Mouse (Mus musculus) liver, postnatal 0 days (tissue): ENCODE data around the gene Vmn1r26. TPM values are rescaled to one million over a fixed set of nuclear protein-coding genes. Genes with fewer than 3 reads are reported as not detected.
"Not testable (repeated sequence)": the region's sequence is repeated elsewhere in the genome, so short reads cannot be mapped to it uniquely, and the experiment has no call there.

ENCODE experiments used
- ATAC-seq: fragments of 200-750 bp; cut with Nextera tagmentation; 2 replicates; pipeline ENCODE4 v1.8.0; 2017; ENCODE audit warnings: mild to moderate bottlenecking, moderate library complexity
- DNase-seq: peaks from one replicate; pipeline ENCODE4 v3.0.0-alpha.2; 2016
- H3K27ac ChIP-seq: fragments of 300-500 bp; sonication (generic); 2 replicates; pipeline ENCODE4 v1.5.1; 2014; ENCODE audit warnings: antibody characterized with exemption, moderate library complexity, mild to moderate bottlenecking, low read depth
- H3K27me3 ChIP-seq: fragments of 300-500 bp; sonication (generic); 2 replicates; pipeline ENCODE4 v1.6.1; 2014; ENCODE audit warnings: low read length, control low read depth, mixed read lengths; ENCODE audit not compliant: insufficient read depth
- H3K36me3 ChIP-seq: fragments of 300-500 bp; sonication (generic); replicated peaks from 2 replicates; pipeline ENCODE4 v1.6.1; 2014; ENCODE audit warnings: mild to moderate bottlenecking, control low read depth, low read length, moderate library complexity, mixed read lengths; ENCODE audit not compliant: insufficient read depth
- H3K4me1 ChIP-seq: fragments of 300-500 bp; sonication (generic); 2 replicates; pipeline ENCODE4 v1.6.1; 2014; ENCODE audit warnings: antibody characterized with exemption, mild to moderate bottlenecking, control low read depth; ENCODE audit not compliant: insufficient read depth
- H3K4me2 ChIP-seq: fragments of 300-500 bp; sonication (generic); 2 replicates; pipeline ENCODE4 v1.6.1; 2014; ENCODE audit warnings: low read depth, mild to moderate bottlenecking, low read length, moderate library complexity, mixed read lengths
- H3K4me3 ChIP-seq: fragments of 300-500 bp; sonication (generic); 2 replicates; pipeline ENCODE4 v1.5.1; 2014; ENCODE audit warnings: low read depth, low read length
- H3K9ac ChIP-seq: fragments of 300-500 bp; sonication (generic); replicated peaks from 2 replicates; pipeline ENCODE4 v1.6.1; 2014; ENCODE audit warnings: mild to moderate bottlenecking, moderate library complexity
- H3K9me3 ChIP-seq: fragments of 300-500 bp; sonication (generic); 2 replicates; pipeline ENCODE4 v1.6.1; 2016; ENCODE audit warnings: mild to moderate bottlenecking, control low read depth, low read length, mixed read lengths
- CTCF ChIP-seq: sonication (generic); IDR thresholded peaks from 2 replicates; pipeline ENCODE4 v1.5.1; 2016; ENCODE audit warnings: antibody characterized with exemption, low read depth
- EP300 ChIP-seq: IDR thresholded peaks from 2 replicates; pipeline ENCODE4 v1.6.1; 2016; ENCODE audit warnings: antibody characterized with exemption, low read depth, mild to moderate bottlenecking
- WGBS: fragments of 180-500 bp; shearing (Covaris S2); extraction: QIAGEN DNeasy Blood & Tissue Kit; methylation state at CpG from one replicate; pipeline ENCODE4 v1.1.7; 2014; ENCODE audit not compliant: insufficient replicate concordance; 5-methylcytosine and 5-hydroxymethylcytosine counted together
- polyA plus RNA-seq: library from polyadenylated mRNA; unstranded; fragments of >200 nt; fragmentation: Nextera tagmentation; extraction: Ambion mirVana; gene quantifications from 2 replicates; pipeline ENCODE4 v1.2.1, GENCODE M21; 2015

Vmn1r26 gene
- not detected in 2 replicates for polyA plus RNA-seq

DNA sequence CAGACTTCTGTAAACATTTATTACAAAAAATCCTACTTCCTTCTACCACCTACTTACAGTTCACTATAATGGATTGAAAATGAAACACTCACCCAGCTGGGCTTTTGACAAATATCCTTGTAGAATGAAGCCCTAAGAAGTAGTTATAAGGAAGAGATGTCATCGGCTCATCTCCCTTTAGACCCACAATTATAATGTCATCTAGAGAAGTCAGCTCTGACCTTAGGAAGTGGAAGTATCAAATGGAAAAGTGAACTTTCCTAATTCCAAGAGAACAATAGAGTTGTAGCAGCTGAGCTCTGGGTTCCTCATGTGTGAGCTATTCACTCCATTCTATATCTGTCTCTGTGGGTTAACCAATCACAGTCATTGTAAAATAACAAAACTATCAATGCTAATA lies at the start of gene Vmn1r26:
Gene Vmn1r26, minus strand, starts transcription at position 101 of the 400 bp plus-strand sequence.
- ATAC-seq: no peak
- Histone ChIP-seq H3K4me3 (no peak within 1 kb of the TSS), H3K9ac (no peak within 1 kb of the TSS), H3K27me3 (no peaks in the 10 kb centered on the region), H3K4me1 (no peaks in the 10 kb centered on the region), H3K27ac (no peak within 1 kb of the TSS), H3K36me3 (no peaks in the 10 kb centered on the region), H3K4me2 (no peak within 1 kb of the TSS), H3K9me3 (no peaks in the 10 kb centered on the region)
- TF ChIP-seq CTCF (no peak), EP300 (no peak)
- no peak for DNase-seq
- 76% methylated on average over 1 of the region's 1 CpGs for WGBS

DNA sequence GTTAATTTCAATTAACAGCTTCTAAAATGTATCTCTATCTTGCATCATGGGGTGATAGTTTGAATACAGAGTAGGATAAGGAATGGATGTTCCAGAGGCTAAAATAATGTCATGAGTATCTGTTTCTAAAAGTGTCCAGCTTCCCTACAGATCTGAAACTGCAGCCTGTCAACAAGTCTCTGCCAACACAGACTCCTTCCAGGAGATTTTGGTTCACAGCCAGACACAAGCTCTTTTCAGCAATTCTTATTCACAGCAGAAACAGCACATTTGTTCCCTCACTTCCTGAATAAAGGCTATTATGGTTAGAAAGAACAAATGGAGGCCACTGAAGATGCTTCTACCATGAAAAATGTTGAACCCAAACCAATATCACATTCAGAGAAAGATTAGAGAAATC lies 29.1 kb upstream of the Vmn1r26 start:
- TF ChIP-seq EP300 (no peak), CTCF (no peak)
- no peak for ATAC-seq
- H3K9ac ChIP-seq: no peak overlapping the region
- no peak for DNase-seq
- H3K4me3 ChIP-seq: no peak overlapping the region
- no peak overlapping the region for H3K27ac ChIP-seq
- H3K9me3 ChIP-seq: no peaks in the 10 kb centered on the region
- H3K36me3 ChIP-seq: no peaks in the 10 kb centered on the region
- no peak overlapping the region for H3K4me2 ChIP-seq
- H3K4me1 ChIP-seq: no peaks in the 10 kb centered on the region
- H3K27me3 ChIP-seq: no peaks in the 10 kb centered on the region

DNA sequence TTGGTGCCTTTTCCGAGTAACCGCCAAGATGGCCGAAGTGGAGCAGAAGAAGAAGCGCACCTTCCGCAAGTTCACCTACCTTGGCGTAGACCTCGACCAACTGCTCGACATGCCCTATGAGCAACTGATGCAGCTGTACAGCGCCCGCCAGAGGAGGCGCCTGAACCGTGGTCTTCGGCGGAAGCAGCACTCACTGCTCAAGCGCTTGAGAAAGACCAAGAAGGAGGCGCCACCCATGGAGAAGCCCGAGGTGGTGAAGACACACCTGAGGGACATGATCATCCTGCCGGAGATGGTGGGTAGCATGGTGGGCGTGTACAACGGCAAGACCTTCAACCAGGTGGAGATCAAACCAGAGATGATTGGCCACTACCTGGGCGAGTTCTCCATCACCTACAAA lies 2.5 kb upstream of the Vmn1r26 start:
- H3K4me2 ChIP-seq, H3K9me3 ChIP-seq, H3K36me3 ChIP-seq, ATAC-seq, H3K4me1 ChIP-seq, H3K9ac ChIP-seq, H3K4me3 ChIP-seq, H3K27ac ChIP-seq, DNase-seq, H3K27me3 ChIP-seq: not testable (repeated sequence)
- 85% methylated on average over 21 of the region's 21 CpGs for WGBS

DNA sequence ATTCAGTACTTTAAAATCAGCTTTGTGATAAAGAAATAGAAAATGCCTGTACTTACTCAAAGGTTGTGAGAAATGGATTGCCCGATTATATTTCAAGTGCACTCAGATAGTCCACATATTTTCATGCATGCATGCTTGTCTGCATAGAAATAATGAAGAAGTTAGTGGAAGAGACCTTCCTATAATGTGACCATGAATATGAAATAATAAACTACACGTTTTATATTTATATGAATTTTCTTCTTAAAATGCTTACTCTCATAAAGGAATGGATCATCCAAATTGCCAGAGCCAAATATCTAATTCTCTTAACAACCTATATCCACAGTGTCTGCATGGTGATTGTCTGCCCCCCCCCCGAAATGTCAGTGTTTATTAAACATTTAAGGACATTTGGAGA lies 34.2 kb downstream of the Vmn1r26 start, which contains the start of gene Vmn1r25:
Gene Vmn1r25, minus strand, starts transcription at position 101 of the 400 bp plus-strand sequence.
- no peak within 1 kb of the TSS for H3K4me2 ChIP-seq
- ATAC-seq: no peak
- no peak within 1 kb of the TSS for H3K4me3 ChIP-seq
- no peaks in the 10 kb centered on the region for H3K27me3 ChIP-seq
- H3K9me3 ChIP-seq: no peaks in the 10 kb centered on the region
- WGBS: 56% methylated on average over 3 of the region's 3 CpGs
- H3K4me1 ChIP-seq: no peaks in the 10 kb centered on the region
- H3K27ac ChIP-seq: no peak within 1 kb of the TSS
- no peak for DNase-seq
- no peak within 1 kb of the TSS for H3K9ac ChIP-seq
- TF ChIP-seq CTCF (no peak), EP300 (no peak)
- no peaks in the 10 kb centered on the region for H3K36me3 ChIP-seq

DNA sequence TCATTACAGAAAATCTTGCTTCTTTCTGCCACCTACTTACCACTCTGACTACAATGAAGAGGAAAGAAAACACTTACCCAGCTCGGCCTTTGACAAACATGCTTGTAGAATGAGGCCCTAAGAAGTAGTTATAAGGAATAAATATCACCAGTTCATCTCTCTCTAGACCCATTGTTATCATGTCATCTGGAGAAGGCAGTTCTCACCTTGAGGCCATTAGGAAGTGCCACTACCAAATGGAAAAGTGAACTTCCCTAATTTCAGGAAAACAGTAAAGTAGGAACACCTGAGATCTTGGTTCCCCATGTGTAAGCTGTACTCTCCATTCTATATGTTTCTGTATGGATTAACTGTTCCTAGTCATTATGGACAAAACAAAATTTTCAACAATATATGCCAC lies 53.6 kb downstream of the Vmn1r26 start, which contains the start of gene Vmn1r24:
Gene Vmn1r24, minus strand, starts transcription at position 101 of the 400 bp plus-strand sequence.
- not testable (repeated sequence) for H3K4me3 ChIP-seq, H3K27me3 ChIP-seq, H3K9ac ChIP-seq, ATAC-seq, H3K9me3 ChIP-seq, H3K4me1 ChIP-seq, DNase-seq, H3K36me3 ChIP-seq, H3K27ac ChIP-seq, H3K4me2 ChIP-seq
- 57% methylated on average over 1 of the region's 1 CpGs for WGBS

Other genes with a start within 250 kb of the Vmn1r26 start
- gene Vopp1, start 190.0 kb downstream of the Vmn1r26 start, polyA plus RNA-seq: 21.1 and 22.1 TPM in 2 replicates
- gene Vmn1r21, start 164.8 kb downstream of the Vmn1r26 start, polyA plus RNA-seq: not detected in 2 replicates
- gene Vmn1r22, start 107.1 kb downstream of the Vmn1r26 start, polyA plus RNA-seq: not detected in 2 replicates
- gene Vmn1r23, start 88.3 kb downstream of the Vmn1r26 start, polyA plus RNA-seq: not detected in 2 replicates
- not detected in 2 replicates for gene Vmn1r24, start 53.7 kb downstream of the Vmn1r26 start, polyA plus RNA-seq
- not detected in 2 replicates for gene Vmn1r25, start 34.3 kb downstream of the Vmn1r26 start, polyA plus RNA-seq
- gene Vmn1r27, start 203.7 kb upstream of the Vmn1r26 start, polyA plus RNA-seq: not detected in 2 replicates
- gene Vmn1r28, start 246.9 kb upstream of the Vmn1r26 start, polyA plus RNA-seq: not detected in 2 replicates